Mouse (Mus musculus): ENCODE measurements around the gene Rbsn.

- TF ChIP-seq POLR2A (IDR thresholded peaks at IDR 0.05; ENCODE audit: extremely low read depth, insufficient read depth, low read length) (no peak), CTCF (IDR thresholded peaks at IDR 0.05; ENCODE audit: low read depth, low read length) (no peak)
Observed at GRCm38 (mm10) chr6:92244591-92244990, 29.9 kb upstream of the Rbsn start, which contains the start of gene Trh.
